Mouse (Mus musculus) limb, embryonic 10.5 days (tissue): Measurements from ENCODE around the gene Snu13. TPM values are rescaled to one million over a fixed set of nuclear protein-coding genes. Genes with fewer than 3 reads are reported as not detected.
A peak's percentile ranks its signal among the peaks of the same experiment; 100 is the strongest.

Source experiments
- DNase-seq: peaks from one replicate; pipeline ENCODE4 v3.0.0-alpha.2; 2017; ENCODE audit warnings: low spot score
- H3K27ac ChIP-seq: fragments of 300-500 bp; sonication (generic); 2 replicates; pipeline ENCODE4 v1.5.1; 2016; ENCODE audit warnings: mild to moderate bottlenecking
- H3K27me3 ChIP-seq: fragments of 300-500 bp; sonication (generic); 2 replicates; pipeline ENCODE4 v1.6.1; 2016; ENCODE audit warnings: low read depth, mild to moderate bottlenecking; ENCODE audit not compliant: poor library complexity, severe bottlenecking
- H3K36me3 ChIP-seq: fragments of 300-500 bp; sonication (generic); 2 replicates; pipeline ENCODE4 v1.6.1; 2016; ENCODE audit warnings: mild to moderate bottlenecking, moderate library complexity
- H3K4me1 ChIP-seq: fragments of 300-500 bp; sonication (generic); 2 replicates; pipeline ENCODE4 v1.6.1; 2016
- H3K4me3 ChIP-seq: fragments of 300-500 bp; sonication (generic); 2 replicates; pipeline ENCODE4 v1.5.1; 2016; ENCODE audit warnings: mild to moderate bottlenecking, moderate library complexity
- H3K9me3 ChIP-seq: fragments of 300-500 bp; sonication (generic); replicated peaks from 2 replicates; pipeline ENCODE4 v1.6.1; 2016; ENCODE audit warnings: mild to moderate bottlenecking
- WGBS: fragments of 180-500 bp; shearing (Covaris S2); methylation state at CpG from one replicate; pipeline ENCODE4 v1.1.7; 2016; 5-methylcytosine and 5-hydroxymethylcytosine counted together
- polyA plus RNA-seq: library from polyadenylated mRNA; unstranded; fragments of >200 nt; fragmentation: Nextera tagmentation; extraction: Ambion mirVana; gene quantifications from 2 replicates; pipeline ENCODE4 v1.2.1, GENCODE M21; 2016

The Snu13 gene
- polyA plus RNA-seq, result 379 and 421 TPM in 2 replicates

GRCm38 (mm10) chr15:82047080-82047883 is at the start of gene Snu13:
TSS of gene Snu13 (minus strand) at chr15:82047598.
- peak; percentile 96 for DNase-seq
- no peaks in the 10 kb centered on the region for H3K27me3 ChIP-seq
- H3K4me1 ChIP-seq, result peaks cover 15% of the 10 kb centered on the region
- peak within 1 kb of the TSS; percentile 100 for H3K4me3 ChIP-seq
- H3K36me3 ChIP-seq, result peaks cover 24% of the 10 kb centered on the region
- peak within 1 kb of the TSS; percentile 95 for H3K27ac ChIP-seq
- under 1% methylated on average over 74 of the region's 74 CpGs for WGBS
- no peaks in the 10 kb centered on the region for H3K9me3 ChIP-seq

- WGBS, result 80% methylated on average over 7 of the region's 7 CpGs
- H3K4me1 ChIP-seq, result no peaks in the 10 kb centered on the region
- no peak for DNase-seq
- H3K4me3 ChIP-seq, result no peak overlapping the region
- no peaks in the 10 kb centered on the region for H3K9me3 ChIP-seq
- H3K27me3 ChIP-seq, result peaks cover 26% of the 10 kb centered on the region; the same call in 1 of the 2 replicates
- no peak overlapping the region for H3K27ac ChIP-seq
- H3K36me3 ChIP-seq, result no peaks in the 10 kb centered on the region
Measured at GRCm38 (mm10) chr15:82091061-82091460, 43.7 kb upstream of the Snu13 start.

- no peaks in the 10 kb centered on the region for H3K4me1 ChIP-seq
- DNase-seq, result peak; percentile 44
Measured at GRCm38 (mm10) chr15:82087266-82087665, 39.9 kb upstream of the Snu13 start.

GRCm38 (mm10) chr15:82086131-82086530 is 38.7 kb upstream of the Snu13 start:
- H3K27ac ChIP-seq, result no peak overlapping the region
- peaks cover 32% of the 10 kb centered on the region; the same call in 1 of the 2 replicates for H3K27me3 ChIP-seq
- DNase-seq, result no peak
- no peak overlapping the region for H3K4me3 ChIP-seq
- no peaks in the 10 kb centered on the region for H3K36me3 ChIP-seq
- H3K9me3 ChIP-seq, result no peaks in the 10 kb centered on the region
- no peaks in the 10 kb centered on the region for H3K4me1 ChIP-seq
- WGBS, result 86% methylated on average over 12 of the region's 12 CpGs

More at GRCm38 (mm10) chr15:82087266-82087665, 39.9 kb upstream of the Snu13 start:
- no peaks in the 10 kb centered on the region for H3K36me3 ChIP-seq
- no peak overlapping the region for H3K4me3 ChIP-seq
- no peak overlapping the region for H3K27ac ChIP-seq
- no peaks in the 10 kb centered on the region for H3K9me3 ChIP-seq
- 17% methylated on average over 10 of the region's 10 CpGs for WGBS
- H3K27me3 ChIP-seq, result peaks cover 32% of the 10 kb centered on the region; the same call in 1 of the 2 replicates

- Histone ChIP-seq H3K36me3 (no peaks in the 10 kb centered on the region), H3K27me3 (peaks cover 32% of the 10 kb centered on the region; the same call in 1 of the 2 replicates), H3K4me3 (no peak overlapping the region), H3K9me3 (no peaks in the 10 kb centered on the region), H3K4me1 (no peaks in the 10 kb centered on the region), H3K27ac (no peak overlapping the region)
- DNase-seq, result no peak
- WGBS, result 84% methylated on average over 9 of the region's 9 CpGs
Measured at GRCm38 (mm10) chr15:82085606-82086005, 38.2 kb upstream of the Snu13 start.

- DNase-seq, result peak; percentile 47
- H3K9me3 ChIP-seq, result no peaks in the 10 kb centered on the region
- no peak overlapping the region for H3K27ac ChIP-seq
- 37% methylated on average over 7 of the region's 7 CpGs for WGBS
- H3K4me3 ChIP-seq, result no peak overlapping the region
- H3K27me3 ChIP-seq, result 0 out of 2 replicates have a peak, but pooled peaks cover 6% of the 10 kb centered on the region
- no peaks in the 10 kb centered on the region for H3K36me3 ChIP-seq
- no peaks in the 10 kb centered on the region for H3K4me1 ChIP-seq
Measured at GRCm38 (mm10) chr15:82081161-82081560, 33.8 kb upstream of the Snu13 start.

GRCm38 (mm10) chr15:82079883-82080282 is 32.5 kb upstream of the Snu13 start:
- peak; percentile 43 for DNase-seq
- 67% methylated on average over 10 of the region's 10 CpGs for WGBS
- no peak overlapping the region for H3K4me3 ChIP-seq
- 0 out of 2 replicates have a peak, but pooled peaks cover 6% of the 10 kb centered on the region for H3K27me3 ChIP-seq
- no peaks in the 10 kb centered on the region for H3K9me3 ChIP-seq
- H3K27ac ChIP-seq, result no peak overlapping the region
- no peaks in the 10 kb centered on the region for H3K4me1 ChIP-seq
- no peaks in the 10 kb centered on the region for H3K36me3 ChIP-seq

- Histone ChIP-seq H3K36me3 (no peaks in the 10 kb centered on the region), H3K27ac (no peak overlapping the region), H3K9me3 (no peaks in the 10 kb centered on the region), H3K4me1 (peaks cover 7% of the 10 kb centered on the region), H3K27me3 (peaks cover 40% of the 10 kb centered on the region), H3K4me3 (no peak overlapping the region)
- 93% methylated on average over 7 of the region's 7 CpGs for WGBS
- no peak for DNase-seq
Measured at GRCm38 (mm10) chr15:82073490-82073889, 26.1 kb upstream of the Snu13 start.

- WGBS, result 89% methylated on average over 26 of the region's 26 CpGs
- H3K27me3 ChIP-seq, result peaks cover 50% of the 10 kb centered on the region
- no peak overlapping the region for H3K27ac ChIP-seq
Measured at GRCm38 (mm10) chr15:82071816-82072469, 24.5 kb upstream of the Snu13 start.

GRCm38 (mm10) chr15:82069898-82070297 is 22.5 kb upstream of the Snu13 start, which contains the start of gene Mei1:
TSS of gene Mei1 (plus strand) at chr15:82069996.
- 23% methylated on average over 40 of the region's 40 CpGs for WGBS
- H3K27ac ChIP-seq, result no peak within 1 kb of the TSS
- peaks cover 7% of the 10 kb centered on the region for H3K4me1 ChIP-seq
- H3K4me3 ChIP-seq, result peak within 1 kb of the TSS; percentile 34
- no peaks in the 10 kb centered on the region for H3K9me3 ChIP-seq
- no peaks in the 10 kb centered on the region for H3K36me3 ChIP-seq
- peak; percentile 43 for DNase-seq
- peaks cover 60% of the 10 kb centered on the region for H3K27me3 ChIP-seq

More at GRCm38 (mm10) chr15:82071816-82072469, 24.5 kb upstream of the Snu13 start:
- no peak overlapping the region for H3K4me3 ChIP-seq
- no peaks in the 10 kb centered on the region for H3K36me3 ChIP-seq
- DNase-seq, result no peak
- H3K4me1 ChIP-seq, result peaks cover 7% of the 10 kb centered on the region
- H3K9me3 ChIP-seq, result no peaks in the 10 kb centered on the region

GRCm38 (mm10) chr15:82065511-82065910 is 18.1 kb upstream of the Snu13 start:
- H3K36me3 ChIP-seq, result no peaks in the 10 kb centered on the region
- H3K27ac ChIP-seq, result no peak overlapping the region
- DNase-seq, result peak; percentile 76
- no peaks in the 10 kb centered on the region for H3K9me3 ChIP-seq
- H3K4me3 ChIP-seq, result no peak overlapping the region
- peaks cover 71% of the 10 kb centered on the region for H3K27me3 ChIP-seq
- WGBS, result 19% methylated on average over 7 of the region's 7 CpGs
- peaks cover 17% of the 10 kb centered on the region for H3K4me1 ChIP-seq

- Histone ChIP-seq H3K4me3 (no peak overlapping the region), H3K9me3 (no peaks in the 10 kb centered on the region), H3K36me3 (no peaks in the 10 kb centered on the region), H3K4me1 (peaks cover 10% of the 10 kb centered on the region), H3K27me3 (peaks cover 55% of the 10 kb centered on the region), H3K27ac (no peak overlapping the region)
- WGBS, result 63% methylated on average over 14 of the region's 14 CpGs
- DNase-seq, result no peak
Measured at GRCm38 (mm10) chr15:82063909-82064308, 16.5 kb upstream of the Snu13 start.

- peaks cover 5% of the 10 kb centered on the region for H3K4me1 ChIP-seq
- H3K9me3 ChIP-seq, result no peaks in the 10 kb centered on the region
- H3K4me3 ChIP-seq, result no peak within 1 kb of the TSS
- DNase-seq, result no peak
- WGBS, result 81% methylated on average over 1 of the region's 1 CpGs
- H3K36me3 ChIP-seq, result no peaks in the 10 kb centered on the region
- H3K27me3 ChIP-seq, result peaks cover 20% of the 10 kb centered on the region
- no peak within 1 kb of the TSS for H3K27ac ChIP-seq
Measured at GRCm38 (mm10) chr15:82058719-82059201, 11.4 kb upstream of the Snu13 start, which contains the start of gene 4930407I10Rik. TSS of gene 4930407I10Rik (plus strand) at chr15:82059151.
